Mouse (Mus musculus): ENCODE results near the gene Anapc2. TPM values are rescaled to one million over a fixed set of nuclear protein-coding genes. Genes with fewer than 3 reads are reported as not detected.

The Anapc2 gene
- polyA plus RNA-seq, 1 experiment, result 82.6 TPM

- peak; percentile 63 for DNase-seq
- peaks cover 12% of the 10 kb centered on the region for H3K4me1 ChIP-seq (ENCODE audit: control insufficient read depth, insufficient read depth, low read length)
- no peak for TF ChIP-seq POLR2A (IDR thresholded peaks at IDR 0.05; ENCODE audit: low read depth, low read length)
- peak within 1 kb of the TSS; percentile 65 for H3K27ac ChIP-seq (ENCODE audit: insufficient read depth, low read depth, low read length)
- WGBS, result 44% methylated on average over 3 of the region's 3 CpGs
- no peaks in the 10 kb centered on the region for H3K27me3 ChIP-seq (replicated peaks; ENCODE audit: control insufficient read depth, insufficient read depth, low read length)
- no peaks in the 10 kb centered on the region for H3K36me3 ChIP-seq (ENCODE audit: control insufficient read depth, insufficient read depth, low read length)
- H3K4me3 ChIP-seq (ENCODE audit: insufficient read depth, low read depth, low read length), result peak within 1 kb of the TSS; percentile 34
Observed at GRCm38 (mm10) chr2:25234050-25234449, 38.2 kb upstream of the Anapc2 start, which contains the start of gene Slc34a3. Slc34a3 (minus strand) TSS chr2:25234364.

GRCm38 (mm10) chr2:25234551-25235220, 37.6 kb upstream of the Anapc2 start:
- 52% methylated on average over 5 of the region's 5 CpGs for WGBS
- Histone ChIP-seq H3K36me3 (ENCODE audit: control insufficient read depth, insufficient read depth, low read length) (no peaks in the 10 kb centered on the region), H3K4me1 (ENCODE audit: control insufficient read depth, insufficient read depth, low read length) (peaks cover 12% of the 10 kb centered on the region), H3K27me3 (replicated peaks; ENCODE audit: control insufficient read depth, insufficient read depth, low read length) (no peaks in the 10 kb centered on the region), H3K27ac (ENCODE audit: insufficient read depth, low read depth, low read length) (peak overlapping the region; percentile 54), H3K4me3 (ENCODE audit: insufficient read depth, low read depth, low read length) (no peak overlapping the region)
- DNase-seq, result peak; percentile 86
- no peak for TF ChIP-seq CTCF (conservative IDR thresholded peaks at IDR 0.05; ENCODE audit: insufficient read depth, insufficient read length, low read depth, low read length)
- no peak for TF ChIP-seq POLR2A (IDR thresholded peaks at IDR 0.05; ENCODE audit: low read depth, low read length)

- Histone ChIP-seq H3K4me3 (ENCODE audit: insufficient read depth, low read depth, low read length) (no peak within 1 kb of the TSS), H3K27ac (ENCODE audit: insufficient read depth, low read depth, low read length) (peak within 1 kb of the TSS; percentile 62; the same call in 1 of the 2 replicates), H3K36me3 (ENCODE audit: control insufficient read depth, insufficient read depth, low read length) (no peaks in the 10 kb centered on the region), H3K4me1 (ENCODE audit: control insufficient read depth, insufficient read depth, low read length) (peaks cover 22% of the 10 kb centered on the region), H3K27me3 (replicated peaks; ENCODE audit: control insufficient read depth, insufficient read depth, low read length) (no peaks in the 10 kb centered on the region)
- 50% methylated on average over 8 of the region's 8 CpGs for WGBS
- TF ChIP-seq CTCF (conservative IDR thresholded peaks at IDR 0.05; ENCODE audit: insufficient read depth, insufficient read length, low read depth, low read length) (no peak), POLR2A (IDR thresholded peaks at IDR 0.05; ENCODE audit: low read depth, low read length) (no peak)
- DNase-seq, result no peak
Observed at GRCm38 (mm10) chr2:25236614-25237013, 35.7 kb upstream of the Anapc2 start, which contains the start of gene Rnf224. Rnf224 (minus strand) TSS chr2:25236787.

GRCm38 (mm10) chr2:25237522-25237921, 34.8 kb upstream of the Anapc2 start:
- Histone ChIP-seq H3K4me3 (ENCODE audit: insufficient read depth, low read depth, low read length) (no peak overlapping the region), H3K27ac (ENCODE audit: insufficient read depth, low read depth, low read length) (peak overlapping the region; percentile 62; the same call in 1 of the 2 replicates), H3K4me1 (ENCODE audit: control insufficient read depth, insufficient read depth, low read length) (peaks cover 22% of the 10 kb centered on the region), H3K27me3 (replicated peaks; ENCODE audit: control insufficient read depth, insufficient read depth, low read length) (no peaks in the 10 kb centered on the region), H3K36me3 (ENCODE audit: control insufficient read depth, insufficient read depth, low read length) (no peaks in the 10 kb centered on the region)
- TF ChIP-seq POLR2A (IDR thresholded peaks at IDR 0.05; ENCODE audit: low read depth, low read length) (no peak), CTCF (conservative IDR thresholded peaks at IDR 0.05; ENCODE audit: insufficient read depth, insufficient read length, low read depth, low read length) (no peak)
- 50% methylated on average over 4 of the region's 4 CpGs for WGBS
- DNase-seq, result peak; percentile 76

- peak overlapping the region; percentile 50; the same call in 1 of the 2 replicates for H3K27ac ChIP-seq (ENCODE audit: insufficient read depth, low read depth, low read length)
- H3K4me1 ChIP-seq (ENCODE audit: control insufficient read depth, insufficient read depth, low read length), result peaks cover 22% of the 10 kb centered on the region
- no peaks in the 10 kb centered on the region for H3K36me3 ChIP-seq (ENCODE audit: control insufficient read depth, insufficient read depth, low read length)
- TF ChIP-seq POLR2A (IDR thresholded peaks at IDR 0.05; ENCODE audit: low read depth, low read length) (no peak), CTCF (conservative IDR thresholded peaks at IDR 0.05; ENCODE audit: insufficient read depth, insufficient read length, low read depth, low read length) (no peak)
- no peak for DNase-seq
- H3K4me3 ChIP-seq (ENCODE audit: insufficient read depth, low read depth, low read length), result no peak overlapping the region
- no peaks in the 10 kb centered on the region for H3K27me3 ChIP-seq (replicated peaks; ENCODE audit: control insufficient read depth, insufficient read depth, low read length)
Observed at GRCm38 (mm10) chr2:25238106-25238505, 34.2 kb upstream of the Anapc2 start.

GRCm38 (mm10) chr2:25239766-25240165, 32.5 kb upstream of the Anapc2 start:
- DNase-seq, result no peak
- WGBS, result 81% methylated on average over 3 of the region's 3 CpGs
- H3K36me3 ChIP-seq (ENCODE audit: control insufficient read depth, insufficient read depth, low read length), result no peaks in the 10 kb centered on the region

GRCm38 (mm10) chr2:25240310-25240709, 32.0 kb upstream of the Anapc2 start:
- H3K27ac ChIP-seq (ENCODE audit: insufficient read depth, low read depth, low read length), result peak overlapping the region; percentile 61; the same call in 1 of the 2 replicates
- DNase-seq, result no peak
- 60% methylated on average over 8 of the region's 8 CpGs for WGBS
- TF ChIP-seq CTCF (conservative IDR thresholded peaks at IDR 0.05; ENCODE audit: insufficient read depth, insufficient read length, low read depth, low read length) (no peak), POLR2A (IDR thresholded peaks at IDR 0.05; ENCODE audit: low read depth, low read length) (no peak)
- no peaks in the 10 kb centered on the region for H3K27me3 ChIP-seq (replicated peaks; ENCODE audit: control insufficient read depth, insufficient read depth, low read length)
- H3K4me3 ChIP-seq (ENCODE audit: insufficient read depth, low read depth, low read length), result peak overlapping the region; percentile 43; the same call in 1 of the 2 replicates
- H3K4me1 ChIP-seq (ENCODE audit: control insufficient read depth, insufficient read depth, low read length), result peaks cover 22% of the 10 kb centered on the region
- H3K36me3 ChIP-seq (ENCODE audit: control insufficient read depth, insufficient read depth, low read length), result no peaks in the 10 kb centered on the region

More at GRCm38 (mm10) chr2:25239766-25240165, 32.5 kb upstream of the Anapc2 start:
- H3K4me3 ChIP-seq (ENCODE audit: insufficient read depth, low read depth, low read length), result no peak overlapping the region
- no peaks in the 10 kb centered on the region for H3K27me3 ChIP-seq (replicated peaks; ENCODE audit: control insufficient read depth, insufficient read depth, low read length)
- H3K4me1 ChIP-seq (ENCODE audit: control insufficient read depth, insufficient read depth, low read length), result peaks cover 22% of the 10 kb centered on the region
- no peak for TF ChIP-seq CTCF (conservative IDR thresholded peaks at IDR 0.05; ENCODE audit: insufficient read depth, insufficient read length, low read depth, low read length)
- H3K27ac ChIP-seq (ENCODE audit: insufficient read depth, low read depth, low read length), result no peak overlapping the region
